Mouse (Mus musculus) heart, embryonic 13.5 days (tissue): Measurements from ENCODE around the gene Camta2. TPM values are rescaled to one million over a fixed set of nuclear protein-coding genes. Genes with fewer than 3 reads are reported as not detected.

Source experiments
- ATAC-seq: fragments of 200-750 bp; cut with Nextera tagmentation; 2 replicates; pipeline ENCODE4 v1.8.0; 2017; ENCODE audit warnings: moderate TSS enrichment; ENCODE audit not compliant: insufficient number of reproducible peaks, low FRiP score, low TSS enrichment; ENCODE audit errors: extremely low read depth
- H3K27ac ChIP-seq: fragments of 300-500 bp; sonication (generic); replicated peaks from 2 replicates; pipeline ENCODE4 v1.5.1; 2015; ENCODE audit warnings: moderate library complexity, mild to moderate bottlenecking, inconsistent platforms
- H3K27me3 ChIP-seq: fragments of 300-500 bp; sonication (generic); replicated peaks from 2 replicates; pipeline ENCODE4 v1.6.1; 2015; ENCODE audit warnings: mild to moderate bottlenecking, inconsistent platforms
- H3K36me3 ChIP-seq: fragments of 300-500 bp; sonication (generic); 2 replicates; pipeline ENCODE4 v1.6.1; 2015; ENCODE audit warnings: mild to moderate bottlenecking, inconsistent platforms
- H3K4me1 ChIP-seq: fragments of 300-500 bp; sonication (generic); 2 replicates; pipeline ENCODE4 v1.6.1; 2015; ENCODE audit warnings: inconsistent platforms
- H3K4me2 ChIP-seq: fragments of 300-500 bp; sonication (generic); 2 replicates; pipeline ENCODE4 v1.6.1; 2015; ENCODE audit warnings: inconsistent platforms, mild to moderate bottlenecking, moderate library complexity
- H3K4me3 ChIP-seq: fragments of 300-500 bp; sonication (generic); 2 replicates; pipeline ENCODE4 v1.5.1; 2015; ENCODE audit warnings: moderate library complexity, mild to moderate bottlenecking, inconsistent platforms
- H3K9ac ChIP-seq: fragments of 300-500 bp; sonication (generic); 2 replicates; pipeline ENCODE4 v1.6.1; 2015; ENCODE audit warnings: inconsistent platforms, mild to moderate bottlenecking, moderate library complexity
- H3K9me3 ChIP-seq: fragments of 300-500 bp; sonication (generic); 2 replicates; pipeline ENCODE4 v1.6.1; 2016; ENCODE audit warnings: inconsistent platforms
- WGBS: fragments of 180-500 bp; shearing (Covaris S2); methylation state at CpG from one replicate; pipeline ENCODE4 v1.1.7; 2015; ENCODE audit warnings: mixed read lengths; 5-methylcytosine and 5-hydroxymethylcytosine counted together
- polyA plus RNA-seq: library from polyadenylated mRNA; unstranded; fragments of >200 nt; fragmentation: Nextera tagmentation; extraction: Ambion mirVana; gene quantifications from 2 replicates; pipeline ENCODE4 v1.2.1, GENCODE M21; 2015

Camta2 gene
- polyA plus RNA-seq, 1 experiment from 2014 or later = 10.1 TPM

- Histone ChIP-seq H3K4me3 (no peak overlapping the region), H3K27ac (no peak overlapping the region)
- 86% methylated on average over 8 of the region's 8 CpGs for WGBS
These were observed 27.3 kb downstream of the Camta2 start for GRCm38 (mm10) chr11:70660571-70660970.

GRCm38 (mm10) chr11:70658942-70659341, 29.0 kb downstream of the Camta2 start:
- ATAC-seq = no peak
- H3K4me1 ChIP-seq = peaks cover 59% of the 10 kb centered on the region
- H3K4me3 ChIP-seq = no peak overlapping the region
- no peak overlapping the region for H3K27ac ChIP-seq
- peak overlapping the region; percentile 94 for H3K4me2 ChIP-seq
- H3K27me3 ChIP-seq = no peaks in the 10 kb centered on the region
- no peaks in the 10 kb centered on the region for H3K9me3 ChIP-seq
- H3K9ac ChIP-seq = peak overlapping the region; percentile 61
- H3K36me3 ChIP-seq = peaks cover 51% of the 10 kb centered on the region
- WGBS = 57% methylated on average over 8 of the region's 8 CpGs

More at GRCm38 (mm10) chr11:70660571-70660970, 27.3 kb downstream of the Camta2 start:
- no peaks in the 10 kb centered on the region for H3K27me3 ChIP-seq
- no peak overlapping the region for H3K9ac ChIP-seq
- no peak overlapping the region for H3K4me2 ChIP-seq
- H3K4me1 ChIP-seq = peaks cover 60% of the 10 kb centered on the region
- ATAC-seq = no peak
- peaks cover 67% of the 10 kb centered on the region for H3K36me3 ChIP-seq
- no peaks in the 10 kb centered on the region for H3K9me3 ChIP-seq

- H3K9ac ChIP-seq = peak overlapping the region; percentile 100
These were observed 29.4 kb downstream of the Camta2 start for GRCm38 (mm10) chr11:70658521-70658920.

GRCm38 (mm10) chr11:70657991-70658390, 29.9 kb downstream of the Camta2 start:
- 58% methylated on average over 9 of the region's 9 CpGs for WGBS
- ATAC-seq = no peak
- H3K4me3 ChIP-seq = peak overlapping the region; percentile 100
- H3K27me3 ChIP-seq = no peaks in the 10 kb centered on the region
- peak overlapping the region; percentile 100 for H3K9ac ChIP-seq
- peaks cover 42% of the 10 kb centered on the region for H3K36me3 ChIP-seq
- H3K9me3 ChIP-seq = no peaks in the 10 kb centered on the region
- peaks cover 57% of the 10 kb centered on the region for H3K4me1 ChIP-seq
- H3K27ac ChIP-seq = peak overlapping the region; percentile 99
- H3K4me2 ChIP-seq = peak overlapping the region; percentile 94

More at GRCm38 (mm10) chr11:70658521-70658920, 29.4 kb downstream of the Camta2 start:
- peak overlapping the region; percentile 99; the same call in 1 of the 2 replicates for H3K27ac ChIP-seq
- peak overlapping the region; percentile 94 for H3K4me2 ChIP-seq
- peaks cover 57% of the 10 kb centered on the region for H3K4me1 ChIP-seq
- ATAC-seq = no peak
- H3K36me3 ChIP-seq = peaks cover 47% of the 10 kb centered on the region
- peak overlapping the region; percentile 100 for H3K4me3 ChIP-seq
- 73% methylated on average over 5 of the region's 5 CpGs for WGBS
- no peaks in the 10 kb centered on the region for H3K27me3 ChIP-seq
- no peaks in the 10 kb centered on the region for H3K9me3 ChIP-seq

- Histone ChIP-seq H3K4me3 (peak overlapping the region; percentile 100), H3K9me3 (no peaks in the 10 kb centered on the region), H3K36me3 (peaks cover 41% of the 10 kb centered on the region), H3K4me2 (peak overlapping the region; percentile 94), H3K9ac (peak overlapping the region; percentile 100), H3K27me3 (no peaks in the 10 kb centered on the region), H3K27ac (peak overlapping the region; percentile 99), H3K4me1 (peaks cover 57% of the 10 kb centered on the region)
- ATAC-seq = no peak
- WGBS = 16% methylated on average over 6 of the region's 6 CpGs
These were observed 30.3 kb downstream of the Camta2 start for GRCm38 (mm10) chr11:70657573-70657972.

GRCm38 (mm10) chr11:70656964-70657363, 30.9 kb downstream of the Camta2 start, which contains the start of gene Eno3:
TSS of gene Eno3 (plus strand) at chr11:70657202.
- 15% methylated on average over 3 of the region's 3 CpGs for WGBS
- ATAC-seq = peak; percentile 12; the same call in 1 of the 2 replicates
- peak within 1 kb of the TSS; percentile 100 for H3K4me3 ChIP-seq

GRCm38 (mm10) chr11:70656456-70656927, 31.4 kb downstream of the Camta2 start:
- H3K4me2 ChIP-seq = peak overlapping the region; percentile 94
- WGBS = 4% methylated on average over 16 of the region's 16 CpGs
- H3K4me1 ChIP-seq = peaks cover 68% of the 10 kb centered on the region

More at GRCm38 (mm10) chr11:70656964-70657363, 30.9 kb downstream of the Camta2 start, which contains the start of gene Eno3:
- Histone ChIP-seq H3K4me1 (peaks cover 63% of the 10 kb centered on the region), H3K27me3 (no peaks in the 10 kb centered on the region), H3K9me3 (no peaks in the 10 kb centered on the region), H3K27ac (peak within 1 kb of the TSS; percentile 99), H3K4me2 (peak within 1 kb of the TSS; percentile 94), H3K9ac (peak within 1 kb of the TSS; percentile 100), H3K36me3 (peaks cover 41% of the 10 kb centered on the region)

GRCm38 (mm10) chr11:70655571-70656455, 32.1 kb downstream of the Camta2 start:
- no peaks in the 10 kb centered on the region for H3K9me3 ChIP-seq
- no peak for ATAC-seq
- H3K4me1 ChIP-seq = peaks cover 70% of the 10 kb centered on the region
- peaks cover 41% of the 10 kb centered on the region for H3K36me3 ChIP-seq
- H3K4me3 ChIP-seq = peak overlapping the region; percentile 100
- peak overlapping the region; percentile 94 for H3K4me2 ChIP-seq
- H3K9ac ChIP-seq = peak overlapping the region; percentile 100
- H3K27ac ChIP-seq = peak overlapping the region; percentile 99
- under 1% methylated on average over 61 of the region's 61 CpGs for WGBS
- H3K27me3 ChIP-seq = no peaks in the 10 kb centered on the region

More at GRCm38 (mm10) chr11:70656456-70656927, 31.4 kb downstream of the Camta2 start:
- ATAC-seq = no peak; the same call in 1 of the 2 replicates
- Histone ChIP-seq H3K27me3 (no peaks in the 10 kb centered on the region), H3K9me3 (no peaks in the 10 kb centered on the region), H3K27ac (peak overlapping the region; percentile 99), H3K36me3 (peaks cover 41% of the 10 kb centered on the region), H3K9ac (peak overlapping the region; percentile 100), H3K4me3 (peak overlapping the region; percentile 100)

- 0 out of 2 replicates have a peak, but pooled peaks have one; percentile 17 for ATAC-seq
- peak overlapping the region; percentile 100 for H3K9ac ChIP-seq
- peaks cover 42% of the 10 kb centered on the region for H3K36me3 ChIP-seq
- no peaks in the 10 kb centered on the region for H3K27me3 ChIP-seq
- H3K4me2 ChIP-seq = peak overlapping the region; percentile 94
- H3K9me3 ChIP-seq = no peaks in the 10 kb centered on the region
- peaks cover 77% of the 10 kb centered on the region for H3K4me1 ChIP-seq
- peak overlapping the region; percentile 100 for H3K4me3 ChIP-seq
- under 1% methylated on average over 42 of the region's 48 CpGs for WGBS
- peak overlapping the region; percentile 99 for H3K27ac ChIP-seq
These were observed 32.9 kb downstream of the Camta2 start for GRCm38 (mm10) chr11:70654923-70655570.

- Histone ChIP-seq H3K27ac (peak within 1 kb of the TSS; percentile 99), H3K9me3 (no peaks in the 10 kb centered on the region), H3K4me2 (peak within 1 kb of the TSS; percentile 94), H3K9ac (peak within 1 kb of the TSS; percentile 100), H3K36me3 (peaks cover 42% of the 10 kb centered on the region), H3K4me1 (peaks cover 80% of the 10 kb centered on the region), H3K4me3 (peak within 1 kb of the TSS; percentile 100), H3K27me3 (no peaks in the 10 kb centered on the region)
- under 1% methylated on average over 60 of the region's 61 CpGs for WGBS
- ATAC-seq = peak; percentile 22
These were observed 33.5 kb downstream of the Camta2 start, which contains the start of gene Pfn1 for GRCm38 (mm10) chr11:70654198-70654922. TSS of gene Pfn1 (minus strand) at chr11:70654644.
